Mouse (Mus musculus): Measurements from ENCODE around the gene Pex11a. TPM values are rescaled to one million over a fixed set of nuclear protein-coding genes. Genes with fewer than 3 reads are reported as not detected.

Pex11a gene
- total RNA-seq, 1 experiment: 4.3 TPM

DNA sequence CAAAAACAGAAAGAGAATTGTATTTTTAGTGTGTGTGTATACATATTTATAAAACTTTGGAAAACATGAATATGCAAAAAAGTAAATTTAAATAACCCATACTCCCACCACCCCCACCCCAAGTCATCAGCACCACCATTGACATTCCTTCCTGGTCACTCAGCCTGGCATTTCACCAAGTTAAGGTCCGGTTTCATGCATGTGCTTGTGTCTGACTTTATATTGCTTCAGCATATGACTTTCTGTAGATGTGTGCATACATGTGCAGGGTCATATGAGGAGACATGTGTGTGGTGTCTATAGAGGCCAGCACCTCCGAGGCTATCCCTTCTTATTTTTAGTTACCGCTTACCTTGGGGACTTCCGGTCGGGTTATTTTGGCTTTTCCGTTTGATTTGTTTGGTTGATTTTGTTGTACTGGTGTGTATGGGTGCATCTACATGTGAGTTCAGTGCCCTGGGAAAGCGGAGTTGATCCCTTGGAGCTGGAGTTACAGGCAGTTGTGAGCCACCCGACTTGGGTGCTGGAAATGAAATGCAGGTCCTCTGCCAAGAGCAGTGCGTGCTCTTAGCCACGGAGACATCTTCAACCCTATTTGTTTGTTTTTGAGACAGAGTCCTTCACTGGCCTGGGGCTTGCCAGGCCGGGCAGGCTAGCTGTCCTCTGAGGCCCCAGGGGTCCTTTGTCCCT lies 39.0 kb upstream of the Pex11a start:
- Histone ChIP-seq H3K9ac (ENCODE audit: insufficient read depth, low read depth, low read length, poor library complexity, severe bottlenecking) (no peak overlapping the region), H3K27ac (ENCODE audit: insufficient read depth, low read depth, low read length, poor library complexity, severe bottlenecking) (no peak overlapping the region), H3K9me3 (ENCODE audit: control insufficient read depth, insufficient read depth, low read depth, low read length) (no peaks in the 10 kb centered on the region), H3K36me3 (ENCODE audit: control insufficient read depth, insufficient read depth, low read length, poor library complexity, severe bottlenecking) (no peaks in the 10 kb centered on the region), H3K4me1 (ENCODE audit: control insufficient read depth in 2 of 2, insufficient read depth in 2 of 2, low read length in 2 of 2, poor library complexity in 1 of 2) (no peaks in the 10 kb centered on the region; a peak in 1 of 4 replicates), H3K4me3 (ENCODE audit: insufficient read depth in 1 of 2, low read depth in 1 of 2, low read length in 2 of 2, poor library complexity in 1 of 2, severe bottlenecking in 1 of 2) (no peak overlapping the region)
- TF ChIP-seq ZC3H11A (IDR thresholded peaks at IDR 0.05; ENCODE audit: borderline replicate concordance, low read depth, low read length) (no peak), ZNF384 (IDR thresholded peaks at IDR 0.05; ENCODE audit: low read depth, low read length) (no peak), CHD2 (IDR thresholded peaks at IDR 0.05; ENCODE audit: low read depth, low read length) (no peak), MAFK (IDR thresholded peaks at IDR 0.05; ENCODE audit: insufficient read depth, low read depth, low read length) (no peak)
- in situ Hi-C loops (cut with MboI; ENCODE audit: low sequenced_read_pairs in 2 of 2, unreplicated experiment in 2 of 2): no loop called here
- no peak for DNase-seq (ENCODE audit: low read depth, low spot score)

DNA sequence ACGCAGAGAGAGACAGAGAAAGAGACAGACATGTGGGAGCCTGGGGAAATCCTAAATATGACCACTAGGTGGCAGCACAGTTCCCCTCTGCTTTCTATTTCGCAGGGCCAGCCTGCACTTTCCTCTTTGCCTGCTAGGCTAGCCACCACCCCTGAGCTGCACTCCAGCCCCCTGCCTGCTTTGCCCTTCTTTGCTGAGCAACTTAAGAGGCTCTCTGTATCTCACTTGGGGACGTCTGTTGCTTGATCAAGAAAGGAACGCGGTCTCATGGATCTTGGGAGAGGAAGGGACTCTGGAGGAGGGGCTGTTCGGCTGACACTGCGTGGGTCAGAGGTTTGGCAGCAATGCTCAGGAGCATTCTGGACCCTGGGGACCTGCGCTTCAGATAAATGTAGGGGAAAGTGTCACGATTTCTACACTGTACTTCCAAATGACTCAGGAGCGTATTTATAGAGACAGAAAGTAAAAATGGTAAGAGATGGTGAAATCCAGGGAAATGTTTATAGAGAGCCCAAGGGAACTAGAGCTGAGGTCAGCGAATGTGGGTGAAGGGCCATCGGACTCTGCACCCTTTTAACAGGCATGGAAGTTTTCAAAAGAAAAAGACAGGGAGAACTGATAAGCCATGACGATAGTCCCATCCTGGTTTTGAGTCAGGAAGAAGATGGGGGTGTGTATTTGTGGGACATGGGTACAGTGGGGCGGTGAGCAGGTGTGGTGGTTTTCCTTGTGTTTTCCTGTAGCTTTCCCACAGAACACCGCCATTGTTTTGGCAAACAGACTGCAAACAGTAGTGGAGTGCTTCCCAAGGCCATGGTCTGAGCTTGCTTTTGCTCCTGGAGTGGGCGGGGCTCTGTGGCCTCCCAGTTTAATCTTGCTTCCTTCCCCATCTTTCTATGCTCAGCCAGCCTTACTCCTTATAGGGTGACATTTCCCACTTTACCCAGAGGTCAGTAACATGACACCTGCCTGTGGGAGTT lies 38.0 kb upstream of the Pex11a start:
- H3K4me3 ChIP-seq (ENCODE audit: insufficient read depth in 1 of 2, low read depth in 1 of 2, low read length in 2 of 2, poor library complexity in 1 of 2, severe bottlenecking in 1 of 2): no peak overlapping the region
- no peaks in the 10 kb centered on the region for H3K36me3 ChIP-seq (ENCODE audit: control insufficient read depth, insufficient read depth, low read length, poor library complexity, severe bottlenecking)
- peak; percentile 69 for DNase-seq (ENCODE audit: low read depth, low spot score)
- in situ Hi-C loops (cut with MboI; ENCODE audit: low sequenced_read_pairs in 2 of 2, unreplicated experiment in 2 of 2): no loop called here
- no peaks in the 10 kb centered on the region for H3K9me3 ChIP-seq (ENCODE audit: control insufficient read depth, insufficient read depth, low read depth, low read length)
- H3K4me1 ChIP-seq (ENCODE audit: control insufficient read depth in 2 of 2, insufficient read depth in 2 of 2, low read length in 2 of 2, poor library complexity in 1 of 2): no peaks in the 10 kb centered on the region; a peak in 1 of 4 replicates
- H3K9ac ChIP-seq (ENCODE audit: insufficient read depth, low read depth, low read length, poor library complexity, severe bottlenecking): no peak overlapping the region
- peak; percentile 6; the same call in 1 of the 2 replicates for TF ChIP-seq ZC3H11A (IDR thresholded peaks at IDR 0.05; ENCODE audit: borderline replicate concordance, low read depth, low read length)
- TF ChIP-seq ZNF384 (IDR thresholded peaks at IDR 0.05; ENCODE audit: low read depth, low read length): no peak
- no peak overlapping the region for H3K27ac ChIP-seq (ENCODE audit: insufficient read depth, low read depth, low read length, poor library complexity, severe bottlenecking)

DNA sequence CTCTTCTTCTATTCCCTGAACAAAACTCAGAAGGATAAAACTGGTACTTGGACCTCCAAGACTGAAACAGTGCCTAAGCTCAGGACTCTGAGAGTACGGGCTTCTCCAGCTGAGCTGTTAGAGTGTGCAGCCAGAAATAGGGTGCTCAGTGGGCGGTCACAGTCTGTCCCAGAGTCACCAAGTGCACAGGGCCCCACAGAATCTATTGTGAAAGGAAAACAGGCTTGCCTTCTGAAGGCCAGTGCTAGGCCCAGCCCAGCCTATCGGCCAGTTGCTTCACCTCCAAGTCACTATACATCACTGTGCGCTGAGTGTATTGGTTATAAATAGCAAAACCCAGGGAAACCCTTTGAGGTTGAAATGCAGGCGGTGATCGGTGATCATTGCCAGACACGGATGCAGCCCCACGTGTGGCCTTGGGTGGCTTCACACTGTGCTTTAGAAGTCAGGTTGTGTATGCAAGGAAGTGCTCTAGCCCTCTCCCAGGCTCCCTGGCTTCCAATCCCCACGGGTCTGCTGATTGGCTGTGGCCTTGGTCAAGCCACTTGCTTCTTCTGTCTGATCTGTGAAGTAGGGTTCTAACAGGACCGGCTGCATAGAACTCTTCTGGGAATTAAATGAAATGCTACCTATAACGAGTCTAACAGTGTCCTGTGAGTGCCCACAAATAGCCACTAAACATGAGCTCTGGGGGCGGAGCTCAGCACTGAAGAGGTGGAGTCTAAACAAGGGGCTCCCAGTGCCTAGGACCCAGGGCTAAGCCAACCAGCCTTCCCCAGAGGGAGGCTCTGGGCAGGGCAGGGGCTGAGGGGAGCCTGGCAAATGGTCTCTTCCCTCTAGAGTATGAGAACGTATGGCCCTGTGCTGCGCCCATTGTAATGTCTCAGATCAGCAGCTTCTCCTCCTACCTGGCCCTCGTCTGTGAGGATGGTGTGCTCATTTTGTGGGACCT lies 28.9 kb upstream of the Pex11a start:
- Histone ChIP-seq H3K4me1 (ENCODE audit: control insufficient read depth in 2 of 2, insufficient read depth in 2 of 2, low read length in 2 of 2, poor library complexity in 1 of 2) (peaks cover 0 to 8% of the 10 kb centered on the region in 2 experiments; a peak in 1 of 4 replicates), H3K27ac (ENCODE audit: insufficient read depth, low read depth, low read length, poor library complexity, severe bottlenecking) (no peak overlapping the region), H3K9ac (ENCODE audit: insufficient read depth, low read depth, low read length, poor library complexity, severe bottlenecking) (no peak overlapping the region), H3K36me3 (ENCODE audit: control insufficient read depth, insufficient read depth, low read length, poor library complexity, severe bottlenecking) (no peaks in the 10 kb centered on the region; the same call in 1 of the 2 replicates), H3K9me3 (ENCODE audit: control insufficient read depth, insufficient read depth, low read depth, low read length) (no peaks in the 10 kb centered on the region), H3K4me3 (ENCODE audit: insufficient read depth in 1 of 2, low read depth in 1 of 2, low read length in 2 of 2, poor library complexity in 1 of 2, severe bottlenecking in 1 of 2) (no peak overlapping the region; a peak in 2 of 4 replicates)
- in situ Hi-C loops (cut with MboI; ENCODE audit: low sequenced_read_pairs in 2 of 2, unreplicated experiment in 2 of 2): no loop called here
- TF ChIP-seq ZNF384 (IDR thresholded peaks at IDR 0.05; ENCODE audit: low read depth, low read length): no peak
- TF ChIP-seq MAFK (IDR thresholded peaks at IDR 0.05; ENCODE audit: insufficient read depth, low read depth, low read length): no peak
- TF ChIP-seq CHD2 (IDR thresholded peaks at IDR 0.05; ENCODE audit: low read depth, low read length): no peak
- no peak for DNase-seq (ENCODE audit: low read depth, low spot score)

DNA sequence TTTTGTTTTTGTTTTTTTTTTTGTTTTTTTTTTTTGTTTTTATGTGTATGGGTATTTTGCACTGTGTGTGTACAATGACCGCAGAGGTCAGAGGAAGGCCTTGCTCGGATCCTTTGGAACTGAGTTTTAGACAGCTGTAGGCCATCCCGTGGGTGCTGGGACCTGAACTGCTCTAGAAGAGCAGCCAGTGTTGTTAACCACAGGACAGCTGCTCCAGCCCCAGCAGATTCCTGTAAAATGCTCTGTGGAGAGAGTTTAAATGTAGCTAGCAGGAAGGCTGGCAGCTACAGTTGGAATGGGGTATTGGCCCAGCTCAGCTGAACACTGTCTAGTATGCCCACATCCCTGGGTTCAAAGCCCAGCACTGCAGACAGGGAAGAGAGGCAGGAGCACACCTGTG lies 26.7 kb upstream of the Pex11a start:
- H3K9me3 ChIP-seq (ENCODE audit: control insufficient read depth, insufficient read depth, low read depth, low read length): no peaks in the 10 kb centered on the region
- in situ Hi-C loops (cut with MboI; ENCODE audit: low sequenced_read_pairs in 2 of 2, unreplicated experiment in 2 of 2): no loop called here
- TF ChIP-seq CHD2 (IDR thresholded peaks at IDR 0.05; ENCODE audit: low read depth, low read length): no peak
- TF ChIP-seq HCFC1 (IDR thresholded peaks at IDR 0.05; ENCODE audit: borderline replicate concordance, insufficient read depth, low read length): no peak
- no peak for TF ChIP-seq MAFK (IDR thresholded peaks at IDR 0.05; ENCODE audit: insufficient read depth, low read depth, low read length)
- no peak for TF ChIP-seq ZNF384 (IDR thresholded peaks at IDR 0.05; ENCODE audit: low read depth, low read length)
- no peak for TF ChIP-seq ZC3H11A (IDR thresholded peaks at IDR 0.05; ENCODE audit: borderline replicate concordance, low read depth, low read length)

More for the DNA sequence above, 26.7 kb upstream of the Pex11a start:
- no peak overlapping the region for H3K4me3 ChIP-seq (ENCODE audit: insufficient read depth in 1 of 2, low read depth in 1 of 2, low read length in 2 of 2, poor library complexity in 1 of 2, severe bottlenecking in 1 of 2)
- no peak overlapping the region for H3K27ac ChIP-seq (ENCODE audit: insufficient read depth, low read depth, low read length, poor library complexity, severe bottlenecking)
- peaks cover 0 to 8% of the 10 kb centered on the region in 2 experiments; a peak in 1 of 4 replicates for H3K4me1 ChIP-seq (ENCODE audit: control insufficient read depth in 2 of 2, insufficient read depth in 2 of 2, low read length in 2 of 2, poor library complexity in 1 of 2)
- no peak overlapping the region for H3K9ac ChIP-seq (ENCODE audit: insufficient read depth, low read depth, low read length, poor library complexity, severe bottlenecking)
- no peaks in the 10 kb centered on the region; the same call in 1 of the 2 replicates for H3K36me3 ChIP-seq (ENCODE audit: control insufficient read depth, insufficient read depth, low read length, poor library complexity, severe bottlenecking)
- no peak for DNase-seq (ENCODE audit: low read depth, low spot score)

Data from ES-E14 (cell line).